Mouse (Mus musculus) embryonic facial prominence, embryonic 12.5 days (tissue): ENCODE results near the gene Rprd1b. TPM values are rescaled to one million over a fixed set of nuclear protein-coding genes. Genes with fewer than 3 reads are reported as not detected.
"Not testable (repeated sequence)": the region's sequence is repeated elsewhere in the genome, so short reads cannot be mapped to it uniquely, and the experiment has no call there.

Experiments
- ATAC-seq: fragments of 200-750 bp; cut with Nextera tagmentation; 2 replicates; pipeline ENCODE4 v1.8.0; 2017; ENCODE audit not compliant: insufficient number of reproducible peaks, insufficient read depth, low FRiP score, low TSS enrichment
- H3K27ac ChIP-seq: fragments of 300-500 bp; sonication (generic); 2 replicates; pipeline ENCODE4 v1.5.1; 2016; ENCODE audit warnings: mild to moderate bottlenecking
- H3K27me3 ChIP-seq: fragments of 300-500 bp; sonication (generic); 2 replicates; pipeline ENCODE4 v1.6.1; 2016; ENCODE audit warnings: mild to moderate bottlenecking, moderate library complexity
- H3K36me3 ChIP-seq: fragments of 300-500 bp; sonication (generic); 2 replicates; pipeline ENCODE4 v1.6.1; 2016; ENCODE audit warnings: mild to moderate bottlenecking
- H3K4me1 ChIP-seq: fragments of 300-500 bp; sonication (generic); 2 replicates; pipeline ENCODE4 v1.6.1; 2016
- H3K4me2 ChIP-seq: fragments of 300-500 bp; sonication (generic); replicated peaks from 2 replicates; pipeline ENCODE4 v1.6.1; 2016; ENCODE audit warnings: mild to moderate bottlenecking, moderate library complexity
- H3K4me3 ChIP-seq: fragments of 300-500 bp; sonication (generic); 2 replicates; pipeline ENCODE4 v1.5.1; 2016; ENCODE audit warnings: mild to moderate bottlenecking
- H3K9ac ChIP-seq: fragments of 300-500 bp; sonication (generic); 2 replicates; pipeline ENCODE4 v1.6.1; 2016; ENCODE audit warnings: mild to moderate bottlenecking, moderate library complexity
- H3K9me3 ChIP-seq: fragments of 300-500 bp; sonication (generic); 2 replicates; pipeline ENCODE4 v1.6.1; 2016; ENCODE audit warnings: mild to moderate bottlenecking, moderate library complexity
- WGBS: fragments of 180-500 bp; shearing (Covaris S2); methylation state at CpG from one replicate; pipeline ENCODE4 v1.1.7; 2016; 5-methylcytosine and 5-hydroxymethylcytosine counted together
- polyA plus RNA-seq: library from polyadenylated mRNA; unstranded; fragments of >200 nt; fragmentation: Nextera tagmentation; extraction: Ambion mirVana; gene quantifications from 2 replicates; pipeline ENCODE4 v1.2.1, GENCODE M21; 2016

The Rprd1b gene
- polyA plus RNA-seq, 1 experiment from 2014 or later, result 52.8 TPM

GRCm38 (mm10) chr2:158046186-158046585, 17.9 kb downstream of the Rprd1b start:
- 78% methylated on average over 4 of the region's 4 CpGs for WGBS
- no peaks in the 10 kb centered on the region for H3K4me1 ChIP-seq
- no peak overlapping the region for H3K9ac ChIP-seq
- no peak overlapping the region for H3K4me2 ChIP-seq
- peaks cover 48% of the 10 kb centered on the region for H3K36me3 ChIP-seq
- H3K4me3 ChIP-seq, result no peak overlapping the region
- no peaks in the 10 kb centered on the region for H3K9me3 ChIP-seq
- H3K27ac ChIP-seq, result no peak overlapping the region
- H3K27me3 ChIP-seq, result no peaks in the 10 kb centered on the region
- no peak for ATAC-seq

DNA sequence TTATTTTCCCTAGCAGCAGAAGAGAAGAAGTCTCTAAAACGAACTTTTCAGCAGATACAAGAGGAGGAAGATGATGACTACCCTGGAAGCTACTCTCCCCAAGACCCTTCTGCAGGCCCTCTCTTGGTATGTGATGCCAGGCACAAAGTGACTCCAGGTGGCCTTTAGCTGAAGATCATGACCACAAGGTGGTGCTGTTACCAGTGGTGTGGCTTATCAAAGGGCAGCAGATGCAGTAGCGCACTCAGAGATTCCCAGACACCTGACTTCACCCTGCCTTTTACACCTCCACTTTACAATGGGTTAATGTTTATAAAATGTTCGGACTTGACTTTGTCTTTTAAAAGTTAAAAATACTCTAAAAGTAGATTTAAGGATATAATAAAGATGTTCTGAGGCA, 19.6 kb downstream of the Rprd1b start:
- WGBS, result 74% methylated on average over 3 of the region's 3 CpGs

GRCm38 (mm10) chr2:158048718-158049117, 20.4 kb downstream of the Rprd1b start:
- Histone ChIP-seq H3K9me3 (no peaks in the 10 kb centered on the region), H3K4me1 (no peaks in the 10 kb centered on the region), H3K27me3 (no peaks in the 10 kb centered on the region), H3K27ac (no peak overlapping the region), H3K4me2 (no peak overlapping the region), H3K36me3 (peaks cover 56% of the 10 kb centered on the region), H3K9ac (no peak overlapping the region), H3K4me3 (no peak overlapping the region)
- ATAC-seq, result no peak
- WGBS, result 90% methylated on average over 1 of the region's 1 CpGs

More for the DNA sequence above, 19.6 kb downstream of the Rprd1b start:
- H3K27me3 ChIP-seq, result no peaks in the 10 kb centered on the region
- H3K27ac ChIP-seq, result no peak overlapping the region
- no peak for ATAC-seq
- no peak overlapping the region for H3K4me2 ChIP-seq
- no peak overlapping the region for H3K9ac ChIP-seq
- H3K9me3 ChIP-seq, result no peaks in the 10 kb centered on the region
- no peaks in the 10 kb centered on the region for H3K4me1 ChIP-seq
- H3K4me3 ChIP-seq, result no peak overlapping the region
- peaks cover 63% of the 10 kb centered on the region for H3K36me3 ChIP-seq

DNA sequence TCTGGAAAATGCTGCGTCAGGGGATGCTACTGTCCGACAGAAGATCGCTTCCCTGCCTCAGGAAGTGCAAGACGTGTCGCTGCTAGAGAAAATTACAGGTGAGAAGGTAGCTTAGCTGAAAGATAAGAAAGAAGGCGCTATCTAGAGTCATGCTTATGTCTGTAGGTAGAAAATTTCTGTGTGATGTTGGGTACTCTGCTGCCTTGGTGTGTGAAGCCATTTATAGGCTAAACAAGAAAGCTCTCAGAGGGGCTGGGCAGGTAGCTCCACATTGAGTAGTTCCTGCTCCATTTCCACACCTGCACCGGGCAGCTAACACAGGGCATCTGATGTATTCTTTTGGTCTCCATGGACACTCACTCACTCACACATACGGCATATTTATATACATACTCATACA, 21.8 kb downstream of the Rprd1b start:
- no peak overlapping the region for H3K4me3 ChIP-seq
- H3K36me3 ChIP-seq, result peaks cover 52% of the 10 kb centered on the region
- H3K27me3 ChIP-seq, result no peaks in the 10 kb centered on the region
- H3K4me2 ChIP-seq, result no peak overlapping the region
- 94% methylated on average over 8 of the region's 8 CpGs for WGBS
- no peaks in the 10 kb centered on the region for H3K9me3 ChIP-seq
- H3K27ac ChIP-seq, result no peak overlapping the region
- no peak for ATAC-seq
- no peaks in the 10 kb centered on the region for H3K4me1 ChIP-seq
- no peak overlapping the region for H3K9ac ChIP-seq

- no peak for ATAC-seq
- no peak overlapping the region for H3K27ac ChIP-seq
- H3K9me3 ChIP-seq, result no peaks in the 10 kb centered on the region
- no peaks in the 10 kb centered on the region for H3K27me3 ChIP-seq
- H3K4me1 ChIP-seq, result no peaks in the 10 kb centered on the region
- no peak overlapping the region for H3K4me3 ChIP-seq
- H3K9ac ChIP-seq, result no peak overlapping the region
- 90% methylated on average over 3 of the region's 3 CpGs for WGBS
- no peak overlapping the region for H3K4me2 ChIP-seq
- peaks cover 63% of the 10 kb centered on the region for H3K36me3 ChIP-seq
Measured at GRCm38 (mm10) chr2:158054596-158054995, 26.3 kb downstream of the Rprd1b start.

GRCm38 (mm10) chr2:158055383-158055782, 27.1 kb downstream of the Rprd1b start:
- not testable (repeated sequence) for ATAC-seq, H3K9ac ChIP-seq, H3K4me2 ChIP-seq, H3K27ac ChIP-seq, H3K4me1 ChIP-seq, H3K4me3 ChIP-seq, H3K27me3 ChIP-seq, H3K9me3 ChIP-seq
- 90% methylated on average over 8 of the region's 8 CpGs for WGBS
- H3K36me3 ChIP-seq, result peaks cover 65% of the 10 kb centered on the region

- no peaks in the 10 kb centered on the region for H3K27me3 ChIP-seq
- H3K4me3 ChIP-seq, result no peak overlapping the region
- no peak for ATAC-seq
- 84% methylated on average over 3 of the region's 3 CpGs for WGBS
- H3K9ac ChIP-seq, result no peak overlapping the region
- no peaks in the 10 kb centered on the region for H3K4me1 ChIP-seq
- no peaks in the 10 kb centered on the region for H3K9me3 ChIP-seq
- no peak overlapping the region for H3K27ac ChIP-seq
- H3K36me3 ChIP-seq, result peaks cover 69% of the 10 kb centered on the region
- no peak overlapping the region for H3K4me2 ChIP-seq
Measured at GRCm38 (mm10) chr2:158057030-158057429, 28.7 kb downstream of the Rprd1b start.

DNA sequence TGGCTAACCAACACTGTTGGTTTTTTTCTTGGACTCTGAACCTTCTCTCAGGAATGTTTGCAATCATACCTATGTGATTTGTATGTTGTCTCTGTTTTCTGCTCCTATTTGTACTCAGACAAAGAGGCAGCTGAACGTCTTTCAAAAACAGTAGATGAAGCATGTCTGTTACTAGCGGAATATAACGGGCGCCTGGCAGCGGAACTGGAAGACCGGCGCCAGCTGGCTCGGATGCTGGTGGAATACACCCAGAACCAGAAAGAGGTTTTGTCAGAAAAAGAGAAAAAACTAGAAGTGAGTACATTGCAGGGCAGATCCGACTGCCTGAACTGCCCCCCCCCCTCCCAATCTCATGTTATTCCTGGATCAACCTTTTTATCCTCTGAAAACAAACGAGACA, 30.2 kb downstream of the Rprd1b start:
- no peak for ATAC-seq
- peaks cover 69% of the 10 kb centered on the region for H3K36me3 ChIP-seq
- H3K9me3 ChIP-seq, result no peaks in the 10 kb centered on the region
- no peak overlapping the region for H3K9ac ChIP-seq
- H3K27ac ChIP-seq, result no peak overlapping the region
- H3K4me3 ChIP-seq, result no peak overlapping the region
- no peak overlapping the region for H3K4me2 ChIP-seq
- WGBS, result 96% methylated on average over 10 of the region's 10 CpGs
- no peaks in the 10 kb centered on the region for H3K27me3 ChIP-seq
- no peaks in the 10 kb centered on the region for H3K4me1 ChIP-seq

DNA sequence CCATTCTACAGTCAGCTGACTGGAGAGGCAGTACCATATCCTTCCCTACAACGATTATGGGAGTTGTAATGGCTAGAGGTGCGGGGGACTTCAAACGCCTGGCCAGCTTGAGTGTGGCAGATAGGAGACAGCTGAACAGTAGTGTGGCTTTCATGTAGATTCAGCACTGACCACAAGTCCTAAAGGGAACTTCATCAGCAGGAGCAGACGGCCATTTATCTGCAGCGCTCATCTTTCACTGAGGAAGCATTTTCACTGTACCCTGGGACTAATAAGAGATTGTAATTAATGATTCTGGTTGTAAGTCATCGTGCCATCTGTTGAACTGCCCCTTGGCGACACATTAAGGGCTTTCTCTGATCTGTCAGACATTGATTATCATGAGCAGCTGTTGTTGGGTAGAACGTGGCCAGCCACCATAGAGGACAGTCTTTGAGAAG, 31.4 kb downstream of the Rprd1b start:
- ATAC-seq, result no peak
- peaks cover 65% of the 10 kb centered on the region for H3K36me3 ChIP-seq

GRCm38 (mm10) chr2:158063036-158063435, 34.7 kb downstream of the Rprd1b start:
- H3K4me1 ChIP-seq, result no peaks in the 10 kb centered on the region
- H3K27me3 ChIP-seq, result no peaks in the 10 kb centered on the region
- no peak overlapping the region for H3K4me2 ChIP-seq
- no peaks in the 10 kb centered on the region for H3K9me3 ChIP-seq
- ATAC-seq, result no peak
- H3K9ac ChIP-seq, result no peak overlapping the region
- H3K4me3 ChIP-seq, result no peak overlapping the region
- peaks cover 60% of the 10 kb centered on the region for H3K36me3 ChIP-seq
- 79% methylated on average over 3 of the region's 3 CpGs for WGBS
- no peak overlapping the region for H3K27ac ChIP-seq

More for the DNA sequence above, 31.4 kb downstream of the Rprd1b start:
- no peak overlapping the region for H3K4me2 ChIP-seq
- H3K27me3 ChIP-seq, result no peaks in the 10 kb centered on the region
- H3K9ac ChIP-seq, result no peak overlapping the region
- H3K27ac ChIP-seq, result no peak overlapping the region
- WGBS, result 83% methylated on average over 8 of the region's 8 CpGs
- no peaks in the 10 kb centered on the region for H3K9me3 ChIP-seq
- H3K4me3 ChIP-seq, result no peak overlapping the region
- H3K4me1 ChIP-seq, result no peaks in the 10 kb centered on the region

DNA sequence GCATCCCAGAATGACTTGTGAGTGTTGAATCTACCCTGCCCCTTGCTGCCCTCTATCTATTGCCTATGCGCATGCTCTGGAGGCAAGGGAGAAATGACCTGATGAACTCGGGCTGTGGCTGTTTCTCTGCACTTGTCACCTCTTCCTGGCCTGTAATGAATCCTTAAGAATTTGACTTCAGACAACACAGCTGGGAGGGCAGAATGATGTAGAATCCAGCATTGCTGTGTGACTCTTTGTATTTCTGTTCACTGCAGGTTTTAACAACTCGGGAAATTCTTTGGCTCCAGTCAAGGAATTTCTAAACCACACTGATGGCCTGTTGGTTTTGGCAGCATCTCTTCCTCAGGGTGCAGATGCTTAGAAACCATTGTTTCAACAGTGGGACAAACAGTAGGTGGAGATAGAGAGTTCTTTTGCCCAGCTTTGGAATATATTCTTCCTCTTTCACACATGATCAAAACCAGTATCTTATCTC, 36.3 kb downstream of the Rprd1b start:
- no peak overlapping the region for H3K9ac ChIP-seq
- no peak overlapping the region for H3K4me3 ChIP-seq
- H3K4me2 ChIP-seq, result no peak overlapping the region
- peaks cover 50% of the 10 kb centered on the region for H3K36me3 ChIP-seq
- 61% methylated on average over 3 of the region's 3 CpGs for WGBS
- H3K4me1 ChIP-seq, result no peaks in the 10 kb centered on the region
- ATAC-seq, result no peak
- 0 out of 2 replicates have a peak overlapping the region, but pooled peaks have one; percentile 11 for H3K27ac ChIP-seq
- no peaks in the 10 kb centered on the region for H3K27me3 ChIP-seq
- no peaks in the 10 kb centered on the region for H3K9me3 ChIP-seq

GRCm38 (mm10) chr2:158065064-158065463, 36.8 kb downstream of the Rprd1b start:
- Histone ChIP-seq H3K27ac (no peak overlapping the region), H3K9me3 (no peaks in the 10 kb centered on the region), H3K4me2 (no peak overlapping the region), H3K4me3 (no peak overlapping the region), H3K27me3 (no peaks in the 10 kb centered on the region), H3K9ac (no peak overlapping the region), H3K36me3 (peaks cover 46% of the 10 kb centered on the region), H3K4me1 (no peaks in the 10 kb centered on the region)
- ATAC-seq, result no peak
- 80% methylated on average over 5 of the region's 5 CpGs for WGBS

DNA sequence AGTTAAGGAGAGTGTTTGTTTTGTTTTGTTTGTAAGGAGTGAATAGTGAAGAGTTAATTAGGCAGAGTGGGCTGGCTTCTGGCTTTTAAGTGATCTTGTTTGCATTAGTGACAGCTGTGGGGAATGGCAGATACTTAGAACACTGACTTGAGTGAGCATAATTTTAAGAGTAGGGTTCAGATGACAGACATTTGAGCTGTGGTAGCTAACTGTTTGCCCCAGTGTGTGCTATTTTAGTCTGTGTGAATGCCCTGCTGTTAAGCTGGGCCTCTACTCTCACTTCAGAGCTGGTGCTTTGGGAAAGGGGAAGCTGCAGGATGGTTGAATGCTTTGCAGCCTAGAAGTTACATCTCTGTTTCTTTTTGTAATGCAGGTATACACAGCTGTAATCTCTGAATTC, 38.2 kb downstream of the Rprd1b start:
- Histone ChIP-seq H3K4me2 (no peak overlapping the region), H3K27me3 (no peaks in the 10 kb centered on the region), H3K9me3 (no peaks in the 10 kb centered on the region), H3K36me3 (peaks cover 49% of the 10 kb centered on the region), H3K9ac (no peak overlapping the region), H3K4me1 (no peaks in the 10 kb centered on the region), H3K4me3 (no peak overlapping the region), H3K27ac (peak overlapping the region; percentile 23; the same call in 1 of the 2 replicates)
- ATAC-seq, result no peak
